Comparison of ENCODE assay signal across 8 mouse cellular contexts in the genomic region with DNA sequence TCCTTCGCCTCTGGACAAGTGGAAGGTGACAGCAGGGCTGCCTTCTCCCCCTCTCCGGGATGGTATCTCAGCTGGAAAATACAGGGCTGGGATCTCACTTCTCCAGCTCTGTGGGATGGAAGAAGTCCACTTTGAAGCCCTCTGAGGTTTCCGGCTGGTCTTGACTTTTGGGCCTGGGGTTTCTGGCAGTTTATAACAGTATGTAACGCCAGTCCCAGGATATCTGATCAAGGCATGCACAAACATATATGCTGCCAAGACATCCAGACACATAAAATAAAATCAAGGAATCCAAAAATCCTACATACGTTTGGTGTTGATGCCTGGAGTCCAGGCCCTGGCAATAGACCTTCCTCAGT. TPM values are rescaled to one million over a fixed set of nuclear protein-coding genes. Genes with fewer than 3 reads are reported as not detected.
A peak's percentile ranks its signal among the peaks of the same experiment; 100 is the strongest.
DNase-seq lines count a peak whose midpoint lies in the region; ATAC-seq and TF ChIP-seq lines count a peak whose summit lies in the region.

No protein-coding gene starts in this region.

- H3K27ac ChIP-seq in kidney, postnatal 0 days, result peak overlapping the region; percentile 13; the same call in 1 of the 2 replicates
- H3K27ac ChIP-seq in embryonic facial prominence, embryonic 11.5 days (replicated peaks; ENCODE audit: low read depth, low read length), result no peak overlapping the region
- peak overlapping the region; percentile 48; the same call in 1 of the 2 replicates for H3K27ac ChIP-seq in hindbrain, embryonic 16.5 days (ENCODE audit: low read depth, low read length)
- peak overlapping the region; percentile 39; the same call in 1 of the 2 replicates for H3K27ac ChIP-seq in midbrain, postnatal 0 days (ENCODE audit: low read depth, low read length)

- 20% methylated on average over 5 of the region's 5 CpGs for WGBS in kidney, postnatal 0 days
- 31% methylated on average over 4 of the region's 5 CpGs for WGBS in embryonic facial prominence, embryonic 11.5 days
- 30% methylated on average over 5 of the region's 5 CpGs for WGBS in hindbrain, embryonic 16.5 days
- 34% methylated on average over 5 of the region's 5 CpGs for WGBS in midbrain, postnatal 0 days

- peak overlapping the region; percentile 75 for H3K9ac ChIP-seq in kidney, postnatal 0 days (ENCODE audit: low read depth, low read length)
- peak overlapping the region; percentile 41 for H3K9ac ChIP-seq in embryonic facial prominence, embryonic 11.5 days (replicated peaks; ENCODE audit: low read length)
- peak overlapping the region; percentile 79 for H3K9ac ChIP-seq in hindbrain, embryonic 16.5 days (ENCODE audit: low read depth, low read length)
- peak overlapping the region; percentile 69 for H3K9ac ChIP-seq in midbrain, postnatal 0 days (replicated peaks; ENCODE audit: low read length, poor library complexity, severe bottlenecking)

- ATAC-seq in kidney, postnatal 0 days (replicated peaks; ENCODE audit: low FRiP score, low read depth), result no peak; the same call in 1 of the 2 replicates
- ATAC-seq in embryonic facial prominence, embryonic 11.5 days (replicated peaks; ENCODE audit: insufficient number of reproducible peaks, low FRiP score, low TSS enrichment, low read depth), result no peak
- ATAC-seq in hindbrain, embryonic 16.5 days, result no peak
- ATAC-seq in midbrain, postnatal 0 days (ENCODE audit: low FRiP score), result peak; percentile 11; the same call in 1 of the 2 replicates

- no peaks in the 10 kb centered on the region for H3K36me3 ChIP-seq in kidney, postnatal 0 days (ENCODE audit: insufficient read depth, low read length)
- H3K36me3 ChIP-seq in embryonic facial prominence, embryonic 11.5 days (replicated peaks; ENCODE audit: control insufficient read depth, insufficient read depth, low read depth, low read length), result no peaks in the 10 kb centered on the region
- H3K36me3 ChIP-seq in hindbrain, embryonic 16.5 days (ENCODE audit: control insufficient read depth, insufficient read depth, low read length), result no peaks in the 10 kb centered on the region
- no peaks in the 10 kb centered on the region for H3K36me3 ChIP-seq in midbrain, postnatal 0 days (ENCODE audit: insufficient read depth, low read length)

- H3K4me3 ChIP-seq in kidney, postnatal 0 days (replicated peaks; ENCODE audit: low read depth, low read length), result peak overlapping the region; percentile 50
- peak overlapping the region; percentile 38 for H3K4me3 ChIP-seq in embryonic facial prominence, embryonic 11.5 days (ENCODE audit: low read depth, low read length)
- peak overlapping the region; percentile 54 for H3K4me3 ChIP-seq in hindbrain, embryonic 16.5 days (ENCODE audit: low read length)
- peak overlapping the region; percentile 46 for H3K4me3 ChIP-seq in midbrain, postnatal 0 days (ENCODE audit: low read depth, low read length)

- intact Hi-C loops in left cerebral cortex, postnatal 4 days (cut with DNase I), result no loop called here

- 0 out of 2 replicates have a peak, but pooled peaks cover 3% of the 10 kb centered on the region for H3K4me1 ChIP-seq in kidney, postnatal 0 days (replicated peaks; ENCODE audit: insufficient read depth, low read length)
- no peaks in the 10 kb centered on the region for H3K4me1 ChIP-seq in embryonic facial prominence, embryonic 11.5 days (ENCODE audit: control insufficient read depth, insufficient read depth, low read length)
- peaks cover 4% of the 10 kb centered on the region for H3K4me1 ChIP-seq in hindbrain, embryonic 16.5 days (ENCODE audit: control insufficient read depth, insufficient read depth, low read depth, low read length)
- H3K4me1 ChIP-seq in midbrain, postnatal 0 days (ENCODE audit: insufficient read depth, low read length), result 0 out of 2 replicates have a peak, but pooled peaks cover 3% of the 10 kb centered on the region

- H3K9me3 ChIP-seq in kidney, postnatal 0 days (replicated peaks; ENCODE audit: low read length), result no peaks in the 10 kb centered on the region
- no peaks in the 10 kb centered on the region for H3K9me3 ChIP-seq in embryonic facial prominence, embryonic 11.5 days (replicated peaks; ENCODE audit: control insufficient read depth, low read length)
- H3K9me3 ChIP-seq in hindbrain, embryonic 16.5 days (ENCODE audit: control insufficient read depth, low read length), result no peaks in the 10 kb centered on the region
- H3K9me3 ChIP-seq in midbrain, postnatal 0 days (ENCODE audit: low read length), result no peaks in the 10 kb centered on the region

- no peak for TF ChIP-seq CTCF in kidney, postnatal 0 days (IDR thresholded peaks at IDR 0.05; ENCODE audit: low read depth)
- no peak for TF ChIP-seq CTCF in midbrain, postnatal 0 days (IDR thresholded peaks at IDR 0.05)

- H3K4me2 ChIP-seq in kidney, postnatal 0 days (ENCODE audit: low read length), result peak overlapping the region; percentile 96
- peak overlapping the region; percentile 64 for H3K4me2 ChIP-seq in embryonic facial prominence, embryonic 11.5 days (ENCODE audit: low read depth, low read length)
- peak overlapping the region; percentile 97 for H3K4me2 ChIP-seq in hindbrain, embryonic 16.5 days (ENCODE audit: low read length)
- peak overlapping the region; percentile 87 for H3K4me2 ChIP-seq in midbrain, postnatal 0 days (ENCODE audit: low read depth, low read length, poor library complexity, severe bottlenecking)

- DNase-seq in kidney, postnatal 0 days (ENCODE audit: low spot score), result peak; percentile 27
- no peak for DNase-seq in kidney, postnatal 14 days
- DNase-seq in embryonic facial prominence, embryonic 11.5 days (ENCODE audit: low spot score), result peak; percentile 4
- no peak for DNase-seq in midbrain, postnatal 0 days (ENCODE audit: low spot score)
- DNase-seq in natural killer cell, adult 2 months (ENCODE audit: low spot score in 2 of 2), result no peak
- DNase-seq in T-cell, adult 2 months (ENCODE audit: low spot score), result no peak
- no peak for DNase-seq in left cerebral cortex, postnatal 4 days

- no peaks in the 10 kb centered on the region for H3K27me3 ChIP-seq in kidney, postnatal 0 days (ENCODE audit: insufficient read depth, low read length)
- no peaks in the 10 kb centered on the region for H3K27me3 ChIP-seq in embryonic facial prominence, embryonic 11.5 days (ENCODE audit: control insufficient read depth, insufficient read depth, low read length)
- no peaks in the 10 kb centered on the region for H3K27me3 ChIP-seq in hindbrain, embryonic 16.5 days (replicated peaks; ENCODE audit: control insufficient read depth, insufficient read depth, low read length)
- no peaks in the 10 kb centered on the region for H3K27me3 ChIP-seq in midbrain, postnatal 0 days (ENCODE audit: insufficient read depth, low read length)

RNA-seq across cellular contexts. Expression of a gene that starts 3.2 kb away (rescaled TPM):
- polyA plus RNA-seq in kidney, postnatal 0 days (2015; fragmentation: Nextera tagmentation; extraction: Ambion mirVana), result 4.4 and 6.0 TPM in 2 replicates
- polyA plus RNA-seq in embryonic facial prominence, embryonic 11.5 days (2014; fragmentation: Nextera tagmentation; extraction: Ambion mirVana), result 3.0 and 3.6 TPM in 2 replicates
- polyA plus RNA-seq in hindbrain, embryonic 16.5 days (2015; fragmentation: Nextera tagmentation; extraction: Ambion mirVana), result 3.4 and 4.2 TPM in 2 replicates
- 4.4 and 10.0 TPM in 2 replicates for total RNA-seq in midbrain, postnatal 0 days (2014; rRNA removed)
- polyA plus RNA-seq in midbrain, postnatal 0 days (2015; fragmentation: Nextera tagmentation; extraction: Ambion mirVana), result 4.0 and 4.2 TPM in 2 replicates
- 1 to 10 TPM; 3.0 to 3.2 TPM for total RNA-seq in left cerebral cortex, postnatal 4 days (2021)

RNA-seq across cellular contexts. Expression of a gene that starts 8.8 kb away (rescaled TPM):
- polyA plus RNA-seq in kidney, postnatal 0 days (2015; fragmentation: Nextera tagmentation; extraction: Ambion mirVana), result 39.9 and 41.8 TPM in 2 replicates
- polyA plus RNA-seq in embryonic facial prominence, embryonic 11.5 days (2014; fragmentation: Nextera tagmentation; extraction: Ambion mirVana), result 22.0 and 22.1 TPM in 2 replicates
- polyA plus RNA-seq in hindbrain, embryonic 16.5 days (2015; fragmentation: Nextera tagmentation; extraction: Ambion mirVana), result 30.1 and 35.8 TPM in 2 replicates
- total RNA-seq in midbrain, postnatal 0 days (2014; rRNA removed), result 34.1 and 40.3 TPM in 2 replicates
- 22.7 and 26.3 TPM in 2 replicates for polyA plus RNA-seq in midbrain, postnatal 0 days (2015; fragmentation: Nextera tagmentation; extraction: Ambion mirVana)
- total RNA-seq in left cerebral cortex, postnatal 4 days (2021), result 10 to 100 TPM; 30.6 to 41.6 TPM

RNA-seq across cellular contexts. Expression of a gene that starts 25.2 kb away (rescaled TPM):
- 287 and 307 TPM in 2 replicates for polyA plus RNA-seq in kidney, postnatal 0 days (2015; fragmentation: Nextera tagmentation; extraction: Ambion mirVana)
- polyA plus RNA-seq in embryonic facial prominence, embryonic 11.5 days (2014; fragmentation: Nextera tagmentation; extraction: Ambion mirVana), result 388 and 406 TPM in 2 replicates
- 229 and 270 TPM in 2 replicates for polyA plus RNA-seq in hindbrain, embryonic 16.5 days (2015; fragmentation: Nextera tagmentation; extraction: Ambion mirVana)
- 166 and 183 TPM in 2 replicates for total RNA-seq in midbrain, postnatal 0 days (2014; rRNA removed)
- 245 and 253 TPM in 2 replicates for polyA plus RNA-seq in midbrain, postnatal 0 days (2015; fragmentation: Nextera tagmentation; extraction: Ambion mirVana)
- total RNA-seq in left cerebral cortex, postnatal 4 days (2021), result 100 to 1,000 TPM; 190 to 192 TPM

RNA-seq across cellular contexts. Expression of a gene that starts 38.9 kb away (rescaled TPM):
- 0.08 and 0.13 TPM in 2 replicates for polyA plus RNA-seq in kidney, postnatal 0 days (2015; fragmentation: Nextera tagmentation; extraction: Ambion mirVana)
- 0.25 and 1.6 TPM in 2 replicates for polyA plus RNA-seq in embryonic facial prominence, embryonic 11.5 days (2014; fragmentation: Nextera tagmentation; extraction: Ambion mirVana)
- polyA plus RNA-seq in hindbrain, embryonic 16.5 days (2015; fragmentation: Nextera tagmentation; extraction: Ambion mirVana), result 0.04 and 0.05 TPM in 2 replicates
- total RNA-seq in midbrain, postnatal 0 days (2014; rRNA removed), result 0.09 TPM in 1 of 2 replicates, not detected in the other
- not detected in 2 replicates for polyA plus RNA-seq in midbrain, postnatal 0 days (2015; fragmentation: Nextera tagmentation; extraction: Ambion mirVana)
- not detected for total RNA-seq in left cerebral cortex, postnatal 4 days (2021)

RNA-seq across cellular contexts. Expression of a gene that starts 43.6 kb away (rescaled TPM):
- 5.7 and 6.1 TPM in 2 replicates for polyA plus RNA-seq in kidney, postnatal 0 days (2015; fragmentation: Nextera tagmentation; extraction: Ambion mirVana)
- 3.5 and 4.5 TPM in 2 replicates for polyA plus RNA-seq in embryonic facial prominence, embryonic 11.5 days (2014; fragmentation: Nextera tagmentation; extraction: Ambion mirVana)
- polyA plus RNA-seq in hindbrain, embryonic 16.5 days (2015; fragmentation: Nextera tagmentation; extraction: Ambion mirVana), result 1.1 and 2.1 TPM in 2 replicates
- total RNA-seq in midbrain, postnatal 0 days (2014; rRNA removed), result 1.7 and 2.4 TPM in 2 replicates
- 0.97 and 1.2 TPM in 2 replicates for polyA plus RNA-seq in midbrain, postnatal 0 days (2015; fragmentation: Nextera tagmentation; extraction: Ambion mirVana)
- not detected for total RNA-seq in left cerebral cortex, postnatal 4 days (2021)

Comparison
In these comparisons a context has a peak if more than half of its experiments do, and no peak if none do; other contexts are left out.
1. DNase-seq: peak in kidney, postnatal 0 days (single experiment) and embryonic facial prominence, embryonic 11.5 days (single experiment); none in kidney, postnatal 14 days (single experiment), midbrain, postnatal 0 days (single experiment), natural killer cell, adult 2 months (0 of 2), T-cell, adult 2 months (single experiment) and left cerebral cortex, postnatal 4 days (single experiment).
2. Peak in every context shown above with its lines, with median percentiles within 50 percentile points of each other: H3K4me2 ChIP-seq, H3K4me3 ChIP-seq and H3K9ac ChIP-seq.